Mouse (Mus musculus): Measurements from ENCODE around the gene Cpox. TPM values are rescaled to one million over a fixed set of nuclear protein-coding genes. Genes with fewer than 3 reads are reported as not detected.
A peak's percentile ranks its signal among the peaks of the same experiment; 100 is the strongest.

The Cpox gene
- polyA plus RNA-seq, 1 experiment from 2014 or later, result 26.9 TPM

GRCm38 (mm10) chr16:58672396-58672795 is 2.3 kb downstream of the Cpox start:
- Histone ChIP-seq H3K27ac (replicated peaks) (no peak overlapping the region), H3K4me3 (0 out of 2 replicates have a peak overlapping the region, but pooled peaks have one; percentile 25), H3K4me1 (peaks cover 16% of the 10 kb centered on the region), H3K27me3 (replicated peaks; ENCODE audit: low read depth, poor library complexity, severe bottlenecking) (no peaks in the 10 kb centered on the region), H3K9me3 (no peaks in the 10 kb centered on the region), H3K36me3 (replicated peaks) (peaks cover 39% of the 10 kb centered on the region)
- no peak for DNase-seq (ENCODE audit: low spot score)
- WGBS, result 93% methylated on average over 13 of the region's 13 CpGs

- peaks cover 52% of the 10 kb centered on the region for H3K36me3 ChIP-seq (replicated peaks)
- DNase-seq (ENCODE audit: low spot score), result no peak
Measured at GRCm38 (mm10) chr16:58673811-58674410, 3.8 kb downstream of the Cpox start.

GRCm38 (mm10) chr16:58675256-58675655 is 5.2 kb downstream of the Cpox start:
- no peaks in the 10 kb centered on the region for H3K9me3 ChIP-seq
- H3K27me3 ChIP-seq (replicated peaks; ENCODE audit: low read depth, poor library complexity, severe bottlenecking), result no peaks in the 10 kb centered on the region
- DNase-seq (ENCODE audit: low spot score), result no peak
- no peak overlapping the region for H3K27ac ChIP-seq (replicated peaks)
- peaks cover 13% of the 10 kb centered on the region for H3K4me1 ChIP-seq
- 96% methylated on average over 13 of the region's 13 CpGs for WGBS
- no peak overlapping the region for H3K4me3 ChIP-seq
- peaks cover 52% of the 10 kb centered on the region for H3K36me3 ChIP-seq (replicated peaks)

More at GRCm38 (mm10) chr16:58673811-58674410, 3.8 kb downstream of the Cpox start:
- Histone ChIP-seq H3K9me3 (no peaks in the 10 kb centered on the region), H3K4me3 (no peak overlapping the region), H3K27ac (replicated peaks) (no peak overlapping the region), H3K4me1 (peaks cover 16% of the 10 kb centered on the region), H3K27me3 (replicated peaks; ENCODE audit: low read depth, poor library complexity, severe bottlenecking) (no peaks in the 10 kb centered on the region)
- WGBS, result 93% methylated on average over 15 of the region's 15 CpGs

DNA sequence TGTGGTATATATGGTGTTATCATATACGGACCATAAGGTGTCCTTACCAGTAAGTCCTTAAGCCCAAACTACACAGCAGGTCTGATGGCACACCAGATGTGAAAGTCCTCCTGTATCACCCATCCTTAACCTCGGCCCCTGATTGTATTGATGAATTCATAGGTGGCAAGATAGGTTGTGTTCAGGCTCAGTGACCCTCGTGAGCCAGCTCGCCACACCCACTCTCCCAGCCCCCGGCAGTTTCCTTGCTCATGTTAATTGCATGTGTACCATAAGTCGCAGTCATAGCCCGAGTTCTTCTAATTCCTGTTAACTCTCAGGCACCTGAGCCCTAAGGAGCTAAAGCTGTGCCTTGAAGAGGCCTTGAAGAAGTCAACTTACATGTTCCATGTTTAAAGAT is 6.1 kb downstream of the Cpox start:
- no peaks in the 10 kb centered on the region for H3K9me3 ChIP-seq
- no peak for DNase-seq (ENCODE audit: low spot score)
- H3K27me3 ChIP-seq (replicated peaks; ENCODE audit: low read depth, poor library complexity, severe bottlenecking), result no peaks in the 10 kb centered on the region
- peaks cover 5% of the 10 kb centered on the region for H3K4me1 ChIP-seq
- H3K36me3 ChIP-seq (replicated peaks), result peaks cover 60% of the 10 kb centered on the region
- no peak overlapping the region for H3K27ac ChIP-seq (replicated peaks)
- 89% methylated on average over 7 of the region's 7 CpGs for WGBS
- no peak overlapping the region for H3K4me3 ChIP-seq

DNA sequence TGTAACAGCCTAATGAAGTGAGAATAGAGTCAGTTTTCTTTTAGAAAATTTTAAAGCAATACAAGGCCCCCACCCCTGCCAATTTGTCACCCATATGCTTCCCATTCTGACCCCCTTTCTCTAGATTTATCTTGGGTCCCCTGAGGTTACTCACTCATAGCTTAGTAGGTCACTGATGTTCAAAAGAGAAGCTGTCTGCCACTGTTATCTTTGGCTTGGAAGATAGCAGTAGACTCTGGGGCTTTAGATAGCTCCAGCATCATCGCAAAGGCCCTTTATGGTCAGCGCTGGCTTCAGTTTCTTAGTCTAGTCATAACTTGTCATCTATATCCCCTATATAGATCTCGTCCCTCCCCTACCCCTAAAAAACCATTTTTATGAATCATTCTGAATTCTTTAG is 6.5 kb downstream of the Cpox start:
- WGBS, result 89% methylated on average over 3 of the region's 3 CpGs
- H3K9me3 ChIP-seq, result no peaks in the 10 kb centered on the region
- H3K27ac ChIP-seq (replicated peaks), result no peak overlapping the region
- DNase-seq (ENCODE audit: low spot score), result no peak
- H3K4me3 ChIP-seq, result no peak overlapping the region
- H3K36me3 ChIP-seq (replicated peaks), result peaks cover 60% of the 10 kb centered on the region
- no peaks in the 10 kb centered on the region for H3K27me3 ChIP-seq (replicated peaks; ENCODE audit: low read depth, poor library complexity, severe bottlenecking)
- H3K4me1 ChIP-seq, result peaks cover under 1% of the 10 kb centered on the region; the same call in 1 of the 2 replicates

DNA sequence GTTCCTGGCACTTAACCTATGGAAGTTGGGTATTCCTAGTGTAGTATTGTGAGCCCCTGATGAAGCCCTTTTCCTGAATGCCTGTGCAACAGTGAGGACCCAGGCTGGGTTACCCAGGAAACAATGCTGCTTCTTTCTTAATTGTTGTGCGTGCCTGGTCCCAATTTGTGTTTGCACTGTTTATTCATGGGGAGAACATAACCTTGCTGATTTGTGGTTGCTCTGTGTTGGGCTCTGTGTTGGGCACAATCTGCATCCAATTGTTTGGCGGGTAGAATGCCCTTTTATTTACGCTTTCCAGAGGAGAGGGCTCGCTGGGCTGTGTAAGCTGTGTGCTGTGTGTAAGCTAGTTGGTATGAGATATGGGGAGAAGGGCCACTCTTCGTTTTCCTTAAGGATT is 7.4 kb downstream of the Cpox start:
- Histone ChIP-seq H3K27me3 (replicated peaks; ENCODE audit: low read depth, poor library complexity, severe bottlenecking) (no peaks in the 10 kb centered on the region), H3K27ac (replicated peaks) (no peak overlapping the region), H3K4me3 (no peak overlapping the region), H3K9me3 (no peaks in the 10 kb centered on the region), H3K4me1 (no peaks in the 10 kb centered on the region), H3K36me3 (replicated peaks) (peaks cover 60% of the 10 kb centered on the region)
- DNase-seq (ENCODE audit: low spot score), result no peak
- WGBS, result 78% methylated on average over 5 of the region's 5 CpGs

DNA sequence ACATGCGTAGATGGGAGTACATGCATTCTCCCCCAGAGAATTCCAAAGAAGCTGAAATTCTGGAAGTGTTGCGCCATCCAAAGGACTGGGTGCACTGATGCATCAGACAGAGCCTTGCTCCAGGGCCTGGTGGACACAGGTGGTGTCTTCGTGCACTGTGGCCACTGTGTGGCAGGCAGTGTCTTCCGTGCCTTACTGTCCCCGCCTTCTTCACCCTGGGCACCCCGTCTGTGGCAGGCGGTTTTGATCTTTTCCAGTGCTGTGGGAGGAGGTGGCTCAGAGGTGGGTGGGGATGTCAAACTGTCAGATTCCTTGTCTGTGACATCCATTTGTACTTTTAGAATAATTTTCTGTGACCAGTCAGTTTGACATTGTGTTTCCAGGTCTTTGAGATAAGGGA is 8.6 kb downstream of the Cpox start:
- H3K36me3 ChIP-seq (replicated peaks), result peaks cover 52% of the 10 kb centered on the region
- no peaks in the 10 kb centered on the region for H3K4me1 ChIP-seq
- H3K27me3 ChIP-seq (replicated peaks; ENCODE audit: low read depth, poor library complexity, severe bottlenecking), result no peaks in the 10 kb centered on the region
- no peak overlapping the region for H3K4me3 ChIP-seq
- 85% methylated on average over 7 of the region's 7 CpGs for WGBS
- no peak overlapping the region for H3K27ac ChIP-seq (replicated peaks)
- H3K9me3 ChIP-seq, result no peaks in the 10 kb centered on the region
- DNase-seq (ENCODE audit: low spot score), result no peak

DNA sequence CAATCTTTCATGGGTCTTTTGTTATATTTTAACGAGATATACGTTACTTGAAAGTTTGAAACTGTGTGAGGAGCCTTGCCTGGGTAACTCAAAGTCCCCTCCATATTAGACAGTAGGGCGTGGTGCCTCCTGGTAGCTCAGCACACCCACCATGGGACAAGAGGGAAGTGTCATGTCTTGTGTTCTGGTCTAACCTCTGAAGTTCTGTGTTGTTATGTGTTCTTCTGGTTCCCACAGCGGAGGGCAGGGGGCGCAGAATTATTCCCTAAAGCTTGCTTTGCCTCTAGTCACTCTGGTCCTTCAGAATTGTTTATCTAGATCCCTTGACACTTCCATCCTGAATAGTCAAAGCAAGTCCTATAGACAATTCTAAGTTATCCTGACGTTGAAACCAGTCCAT is 12.0 kb downstream of the Cpox start:
- 89% methylated on average over 6 of the region's 6 CpGs for WGBS

GRCm38 (mm10) chr16:58682870-58683269 is 12.8 kb downstream of the Cpox start:
- WGBS, result 82% methylated on average over 7 of the region's 7 CpGs
- no peaks in the 10 kb centered on the region for H3K9me3 ChIP-seq
- H3K27me3 ChIP-seq (replicated peaks; ENCODE audit: low read depth, poor library complexity, severe bottlenecking), result no peaks in the 10 kb centered on the region
- H3K4me3 ChIP-seq, result no peak overlapping the region
- no peak overlapping the region for H3K27ac ChIP-seq (replicated peaks)
- no peak for DNase-seq (ENCODE audit: low spot score)
- no peaks in the 10 kb centered on the region for H3K4me1 ChIP-seq
- H3K36me3 ChIP-seq (replicated peaks), result peaks cover 17% of the 10 kb centered on the region

More for the DNA sequence above, 12.0 kb downstream of the Cpox start:
- no peak overlapping the region for H3K27ac ChIP-seq (replicated peaks)
- no peaks in the 10 kb centered on the region for H3K9me3 ChIP-seq
- H3K27me3 ChIP-seq (replicated peaks; ENCODE audit: low read depth, poor library complexity, severe bottlenecking), result no peaks in the 10 kb centered on the region
- no peaks in the 10 kb centered on the region for H3K4me1 ChIP-seq
- H3K36me3 ChIP-seq (replicated peaks), result peaks cover 24% of the 10 kb centered on the region
- H3K4me3 ChIP-seq, result no peak overlapping the region
- no peak for DNase-seq (ENCODE audit: low spot score)

GRCm38 (mm10) chr16:58683911-58684310 is 13.8 kb downstream of the Cpox start:
- H3K27me3 ChIP-seq (replicated peaks; ENCODE audit: low read depth, poor library complexity, severe bottlenecking), result no peaks in the 10 kb centered on the region
- DNase-seq (ENCODE audit: low spot score), result no peak
- no peaks in the 10 kb centered on the region for H3K4me1 ChIP-seq
- H3K4me3 ChIP-seq, result no peak overlapping the region
- no peak overlapping the region for H3K27ac ChIP-seq (replicated peaks)
- H3K36me3 ChIP-seq (replicated peaks), result peaks cover 9% of the 10 kb centered on the region
- WGBS, result 94% methylated on average over 4 of the region's 4 CpGs
- no peaks in the 10 kb centered on the region for H3K9me3 ChIP-seq

DNA sequence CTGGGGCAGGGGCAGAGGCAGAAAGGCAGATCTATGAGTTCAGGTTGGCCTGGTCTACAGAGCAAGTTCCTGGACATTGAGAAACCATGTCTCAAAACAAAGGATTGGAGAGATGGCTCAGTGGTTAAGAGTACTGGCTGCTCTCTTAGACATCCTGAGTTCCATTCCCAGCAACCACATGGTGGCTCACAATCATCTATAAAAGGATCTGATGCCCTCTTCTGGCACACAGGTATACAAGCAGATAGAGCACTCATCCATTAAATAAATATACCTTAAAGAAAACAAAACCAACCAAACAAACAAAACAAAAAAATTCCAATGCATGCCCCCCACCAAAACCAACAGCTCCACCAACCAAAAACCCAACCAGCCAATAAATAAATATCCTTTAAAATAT is 14.4 kb downstream of the Cpox start:
- no peaks in the 10 kb centered on the region for H3K4me1 ChIP-seq
- no peaks in the 10 kb centered on the region for H3K27me3 ChIP-seq (replicated peaks; ENCODE audit: low read depth, poor library complexity, severe bottlenecking)
- H3K9me3 ChIP-seq, result no peaks in the 10 kb centered on the region
- no peak for DNase-seq (ENCODE audit: low spot score)
- no peak overlapping the region for H3K27ac ChIP-seq (replicated peaks)
- H3K4me3 ChIP-seq, result no peak overlapping the region
- peaks cover 9% of the 10 kb centered on the region for H3K36me3 ChIP-seq (replicated peaks)

DNA sequence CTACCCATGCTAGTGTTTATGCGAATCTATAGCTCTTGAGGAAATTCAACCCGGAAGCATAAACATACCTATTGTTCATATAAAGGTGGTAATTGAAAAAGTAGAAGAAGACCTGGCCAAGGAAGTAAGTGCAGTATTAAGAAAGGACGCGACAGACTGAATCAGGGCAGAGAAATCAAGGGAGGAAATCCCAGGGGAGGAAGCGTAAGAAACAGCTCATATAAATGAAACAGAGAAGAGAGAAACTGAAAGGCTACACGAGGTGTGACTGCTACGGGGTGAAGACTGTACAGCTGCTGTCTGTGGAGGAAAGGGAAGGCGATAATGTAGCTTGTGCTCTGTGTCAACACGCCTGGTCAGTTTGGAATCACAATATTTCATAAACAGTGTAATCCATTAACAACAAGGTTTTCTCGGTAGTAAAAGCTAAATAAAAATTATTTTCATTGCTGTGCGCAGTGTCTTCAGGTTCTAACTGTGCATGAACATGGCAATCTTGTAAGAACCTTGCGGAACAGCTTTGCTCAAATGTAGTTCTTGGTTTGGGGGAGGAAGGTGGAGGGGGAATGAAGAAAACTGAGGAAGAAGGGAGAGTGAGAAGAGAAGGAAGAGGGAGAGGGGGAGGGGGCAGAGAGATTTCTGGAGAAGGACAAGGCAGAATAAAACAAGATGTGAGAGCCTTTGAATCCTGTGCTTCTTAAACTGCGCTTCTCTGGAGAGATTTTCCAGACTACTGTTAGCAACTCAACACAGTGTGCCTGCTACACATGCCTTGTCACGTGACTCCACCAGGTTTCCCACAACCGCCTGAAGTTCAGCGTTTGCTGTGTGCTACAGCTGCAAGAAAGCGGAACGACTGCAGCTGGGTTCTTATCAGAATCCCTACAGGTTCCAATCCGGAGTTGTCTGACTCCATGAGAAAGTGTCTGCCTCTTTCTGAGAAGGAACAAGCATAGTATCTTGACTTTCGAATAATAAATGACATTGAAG is 15.8 kb downstream of the Cpox start:
- Histone ChIP-seq H3K4me3 (no peak overlapping the region), H3K9me3 (no peaks in the 10 kb centered on the region), H3K36me3 (replicated peaks) (peaks cover 4% of the 10 kb centered on the region; the same call in 1 of the 2 replicates), H3K27ac (replicated peaks) (no peak overlapping the region), H3K27me3 (replicated peaks; ENCODE audit: low read depth, poor library complexity, severe bottlenecking) (no peaks in the 10 kb centered on the region), H3K4me1 (no peaks in the 10 kb centered on the region)
- no peak for DNase-seq (ENCODE audit: low spot score)
- WGBS, result 81% methylated on average over 20 of the region's 20 CpGs

DNA sequence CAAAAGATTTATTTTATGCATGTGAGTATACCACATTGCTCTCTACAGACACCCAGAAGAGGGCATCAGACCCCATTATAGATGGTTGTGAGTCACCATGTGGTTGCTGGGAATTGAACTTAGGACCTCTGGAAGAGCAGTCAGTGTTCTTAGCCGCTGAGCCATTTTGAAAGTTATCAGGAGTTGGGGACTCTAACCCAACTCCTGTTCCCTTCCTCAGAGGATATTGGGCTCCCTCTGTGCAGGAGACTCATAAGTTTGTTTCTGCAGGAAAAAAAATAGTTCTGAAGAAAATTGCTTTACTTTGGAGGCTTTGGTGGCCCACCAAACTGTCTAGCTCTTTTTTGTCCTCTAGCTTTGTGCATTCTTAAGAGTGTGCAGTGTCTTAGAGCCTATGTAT is 18.4 kb downstream of the Cpox start:
- Histone ChIP-seq H3K27ac (replicated peaks) (no peak overlapping the region), H3K36me3 (replicated peaks) (no peaks in the 10 kb centered on the region), H3K9me3 (no peaks in the 10 kb centered on the region), H3K4me1 (no peaks in the 10 kb centered on the region), H3K27me3 (replicated peaks; ENCODE audit: low read depth, poor library complexity, severe bottlenecking) (no peaks in the 10 kb centered on the region), H3K4me3 (no peak overlapping the region)
- 95% methylated on average over 1 of the region's 1 CpGs for WGBS
- no peak for DNase-seq (ENCODE audit: low spot score)

All from embryonic facial prominence, embryonic 10.5 days (tissue).